Comparison of ENCODE assay signal across 15 mouse cellular contexts in the genomic region with DNA sequence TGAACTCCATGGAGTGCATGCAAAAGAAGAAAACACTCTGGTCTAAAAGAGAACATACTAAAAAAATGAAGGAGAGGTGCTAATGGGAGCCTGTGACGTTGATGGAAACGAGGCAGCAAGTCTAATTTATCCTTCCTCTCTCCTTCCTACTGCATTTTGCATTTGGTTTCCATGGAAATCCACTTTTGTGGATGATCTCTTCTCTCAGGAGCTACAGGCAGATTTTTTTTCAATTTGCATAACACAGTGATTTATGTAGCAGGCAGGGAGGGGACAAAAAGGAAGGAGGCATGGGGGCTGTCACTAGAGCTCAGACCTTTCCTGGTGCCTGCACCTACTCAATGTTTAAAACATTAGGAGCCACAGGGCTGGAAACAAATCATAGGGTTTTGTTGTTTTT.
DNase-seq lines count a peak whose midpoint lies in the region; ATAC-seq lines count a peak whose summit lies in the region.
"Had no signal": no experiment of that assay in that cellular context is flagged by ENCODE, and none has a peak within 500 bp of the region (broad histone marks: within the 10 kb centered on the region; RNA-seq: fewer than 3 reads in every experiment).

No protein-coding gene starts in this region.

- H3K4me1 ChIP-seq in midbrain, embryonic 13.5 days (replicated peaks): 0 out of 2 replicates have a peak, but pooled peaks cover 3% of the 10 kb centered on the region
- peaks cover 3% of the 10 kb centered on the region; the same call in 1 of the 2 replicates for H3K4me1 ChIP-seq in midbrain, embryonic 10.5 days
- H3K4me1 ChIP-seq in kidney, embryonic 14.5 days (ENCODE audit: control insufficient read depth, insufficient read depth, low read length): no peaks in the 10 kb centered on the region
- H3K4me1 ChIP-seq: embryonic facial prominence, embryonic 13.5 days; heart, embryonic 15.5 days; kidney, embryonic 15.5 days had no signal

- no peak overlapping the region for H3K9ac ChIP-seq in midbrain, embryonic 13.5 days (replicated peaks)
- H3K9ac ChIP-seq in kidney, embryonic 14.5 days (ENCODE audit: low read depth, low read length): no peak overlapping the region
- H3K9ac ChIP-seq: embryonic facial prominence, embryonic 13.5 days; heart, embryonic 15.5 days; kidney, embryonic 15.5 days had no signal

- no peak overlapping the region for H3K4me2 ChIP-seq in midbrain, embryonic 13.5 days (replicated peaks)
- no peak overlapping the region for H3K4me2 ChIP-seq in kidney, embryonic 14.5 days (replicated peaks; ENCODE audit: low read depth, low read length)
- H3K4me2 ChIP-seq: embryonic facial prominence, embryonic 13.5 days; heart, embryonic 15.5 days; kidney, embryonic 15.5 days had no signal

- no peaks in the 10 kb centered on the region for H3K27me3 ChIP-seq in midbrain, embryonic 13.5 days
- no peaks in the 10 kb centered on the region for H3K27me3 ChIP-seq in midbrain, embryonic 10.5 days (ENCODE audit: low read depth, poor library complexity, severe bottlenecking)
- H3K27me3 ChIP-seq in kidney, embryonic 14.5 days (ENCODE audit: control insufficient read depth, insufficient read depth, low read length): no peaks in the 10 kb centered on the region
- H3K27me3 ChIP-seq: embryonic facial prominence, embryonic 13.5 days; heart, embryonic 15.5 days; kidney, embryonic 15.5 days had no signal

- WGBS in midbrain, embryonic 13.5 days: 17% methylated on average over 2 of the region's 2 CpGs
- WGBS in midbrain, embryonic 10.5 days: 74% methylated on average over 2 of the region's 2 CpGs
- WGBS in kidney, embryonic 14.5 days: 63% methylated on average over 2 of the region's 2 CpGs

- DNase-seq in frontal cortex, postnatal 14 days (ENCODE audit: low spot score in 2 of 2): no peak
- DNase-seq in midbrain, embryonic 10.5 days (ENCODE audit: low spot score): no peak
- DNase-seq in left cerebral cortex, postnatal 14 days (ENCODE audit: low spot score in 2 of 2): peak; percentile 46 to 65
- no peak for DNase-seq in ovary, postnatal 36 days (ENCODE audit: low spot score)
- no peak for DNase-seq in adrenal gland, postnatal 14 days
- DNase-seq: adrenal gland, adult 8-10 months; cerebellum, postnatal 25 days; lung, adult 2 months; thymus, postnatal 4 days had no signal

- peak; percentile 77 for ATAC-seq in frontal cortex, adult (ENCODE audit: low TSS enrichment)
- ATAC-seq in midbrain, embryonic 13.5 days: peak; percentile 91
- no peak for ATAC-seq in kidney, embryonic 14.5 days (ENCODE audit: low FRiP score, low TSS enrichment)

- H3K4me3 ChIP-seq in midbrain, embryonic 13.5 days (replicated peaks): no peak overlapping the region
- H3K4me3 ChIP-seq in midbrain, embryonic 10.5 days: no peak overlapping the region
- H3K4me3 ChIP-seq in kidney, embryonic 14.5 days (ENCODE audit: low read length): no peak overlapping the region
- H3K4me3 ChIP-seq: embryonic facial prominence, embryonic 13.5 days; heart, embryonic 15.5 days; kidney, embryonic 15.5 days had no signal

- intact Hi-C loops in left cerebral cortex, postnatal 14 days (cut with DNase I): no loop called here

- H3K36me3 ChIP-seq in midbrain, embryonic 13.5 days: no peaks in the 10 kb centered on the region
- H3K36me3 ChIP-seq in midbrain, embryonic 10.5 days: no peaks in the 10 kb centered on the region
- H3K36me3 ChIP-seq in kidney, embryonic 14.5 days (ENCODE audit: control insufficient read depth, insufficient read depth, low read length): no peaks in the 10 kb centered on the region
- H3K36me3 ChIP-seq: embryonic facial prominence, embryonic 13.5 days; heart, embryonic 15.5 days; kidney, embryonic 15.5 days had no signal

- H3K27ac ChIP-seq in midbrain, embryonic 13.5 days: no peak overlapping the region
- H3K27ac ChIP-seq in midbrain, embryonic 10.5 days (replicated peaks): no peak overlapping the region
- no peak overlapping the region for H3K27ac ChIP-seq in kidney, embryonic 14.5 days (ENCODE audit: low read depth, low read length)
- H3K27ac ChIP-seq: embryonic facial prominence, embryonic 13.5 days; heart, embryonic 15.5 days; kidney, embryonic 15.5 days had no signal

- H3K9me3 ChIP-seq in midbrain, embryonic 13.5 days: no peaks in the 10 kb centered on the region
- H3K9me3 ChIP-seq in midbrain, embryonic 10.5 days (replicated peaks): no peaks in the 10 kb centered on the region
- no peaks in the 10 kb centered on the region for H3K9me3 ChIP-seq in kidney, embryonic 14.5 days (ENCODE audit: control insufficient read depth, low read length)
- H3K9me3 ChIP-seq: embryonic facial prominence, embryonic 13.5 days; heart, embryonic 15.5 days; kidney, embryonic 15.5 days had no signal

Comparison
In these comparisons a context has a peak if more than half of its experiments do, and no peak if none do; other contexts are left out.
1. DNase-seq: peak in left cerebral cortex, postnatal 14 days (2 of 2); none in frontal cortex, postnatal 14 days (0 of 2), midbrain, embryonic 10.5 days (single experiment), ovary, postnatal 36 days (single experiment) and adrenal gland, postnatal 14 days (single experiment).